Mouse (Mus musculus) splenic B cell, adult 2 months (primary cell): ENCODE results near the gene Dpf2.

Experiments used
- DNase-seq: peaks from one replicate; pipeline ENCODE4 v3.0.0-alpha.2; 2011; ENCODE audit warnings: low read depth, low spot score
- H3K27me3 ChIP-seq: 2 replicates; pipeline ENCODE4 v1.6.1; 2012; ENCODE audit warnings: mild to moderate bottlenecking, low read length, moderate library complexity, mixed read lengths; ENCODE audit not compliant: control insufficient read depth, poor library complexity, insufficient read depth, severe bottlenecking
- H3K36me3 ChIP-seq: 2 replicates; pipeline ENCODE4 v1.6.1; 2012; ENCODE audit warnings: mild to moderate bottlenecking, low read length, moderate library complexity, mixed read lengths; ENCODE audit not compliant: control insufficient read depth, poor library complexity, insufficient read depth, severe bottlenecking

Dpf2 gene

DNA sequence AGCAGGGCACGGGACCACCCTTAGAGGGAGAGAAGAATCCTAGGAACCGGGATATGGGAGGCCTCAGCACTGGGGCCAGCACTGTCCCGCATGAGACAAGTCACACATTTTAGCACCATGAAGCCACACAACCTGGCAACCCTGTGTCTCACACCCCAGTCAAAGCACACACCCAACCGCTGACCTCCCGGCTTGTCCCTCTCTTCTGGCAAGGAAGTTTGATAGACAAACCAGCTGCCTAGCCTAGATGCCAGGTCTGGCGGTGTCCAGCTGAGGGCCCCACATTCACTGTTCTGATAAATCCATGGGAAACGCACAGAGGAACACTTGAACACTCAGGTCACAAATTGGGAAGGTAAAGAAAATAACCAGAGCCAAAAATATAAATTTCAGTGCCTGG lies 29.8 kb upstream of the Dpf2 start:
- DNase-seq = no peak
- H3K36me3 ChIP-seq = peaks cover 7% of the 10 kb centered on the region
- H3K27me3 ChIP-seq = no peaks in the 10 kb centered on the region

DNA sequence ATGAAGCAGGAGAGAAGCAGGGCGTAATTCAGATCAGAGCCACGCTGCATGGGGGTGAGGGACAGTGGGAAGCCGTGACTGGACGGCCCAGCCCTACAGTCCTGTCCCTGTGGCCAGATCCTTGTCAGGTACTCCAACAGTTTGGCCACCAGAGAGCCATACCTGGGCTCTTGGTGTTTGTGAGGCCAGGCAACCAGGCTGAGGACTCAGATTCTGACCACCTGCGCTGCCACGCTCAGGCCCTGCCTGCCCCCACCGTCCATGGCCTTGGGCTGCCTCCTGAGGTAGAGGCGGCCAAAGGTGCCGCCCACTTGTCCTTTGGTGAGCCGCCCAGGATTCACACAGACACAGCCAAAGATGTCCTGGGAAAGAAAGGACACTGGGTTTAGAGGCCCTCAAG lies 27.8 kb upstream of the Dpf2 start:
- DNase-seq = no peak
- H3K36me3 ChIP-seq = peaks cover 7% of the 10 kb centered on the region; the same call in 1 of the 2 replicates

GRCm38 (mm10) chr19:5940173-5940572 lies 27.4 kb upstream of the Dpf2 start:
- H3K36me3 ChIP-seq = peaks cover 7% of the 10 kb centered on the region; the same call in 1 of the 2 replicates
- no peak for DNase-seq
- H3K27me3 ChIP-seq = no peaks in the 10 kb centered on the region

More for the DNA sequence above, 27.8 kb upstream of the Dpf2 start:
- H3K27me3 ChIP-seq = no peaks in the 10 kb centered on the region

GRCm38 (mm10) chr19:5939715-5940114 lies 26.9 kb upstream of the Dpf2 start:
- no peak for DNase-seq
- Histone ChIP-seq H3K36me3 (peaks cover 7% of the 10 kb centered on the region; the same call in 1 of the 2 replicates), H3K27me3 (no peaks in the 10 kb centered on the region)

DNA sequence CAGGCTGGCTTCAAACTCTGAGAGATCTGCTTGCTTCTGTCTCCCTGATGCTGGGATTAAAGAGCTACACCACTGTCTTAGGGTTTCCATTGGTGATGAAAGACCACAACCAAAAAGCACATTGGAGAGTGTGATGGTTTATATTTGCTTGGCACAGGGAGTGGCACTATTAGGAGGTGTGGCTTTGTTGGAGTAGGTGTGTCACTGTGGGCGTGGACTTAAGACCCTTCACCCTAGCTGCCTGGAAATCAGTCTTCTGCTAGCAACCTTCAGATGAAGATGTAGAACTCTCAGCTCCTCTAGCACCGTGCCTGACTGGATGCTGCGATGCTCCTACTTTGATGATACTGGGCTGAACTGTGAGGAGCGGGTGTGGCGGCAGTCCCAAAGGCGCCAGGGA lies 25.7 kb upstream of the Dpf2 start:
- H3K36me3 ChIP-seq = peaks cover 7% of the 10 kb centered on the region; the same call in 1 of the 2 replicates
- H3K27me3 ChIP-seq = no peaks in the 10 kb centered on the region
- DNase-seq = no peak

- Histone ChIP-seq H3K27me3 (no peaks in the 10 kb centered on the region), H3K36me3 (0 out of 2 replicates have a peak, but pooled peaks cover 4% of the 10 kb centered on the region)
- DNase-seq = no peak
These were observed 25.1 kb upstream of the Dpf2 start for GRCm38 (mm10) chr19:5937836-5938406.

GRCm38 (mm10) chr19:5937095-5937835 lies 24.5 kb upstream of the Dpf2 start:
- H3K36me3 ChIP-seq = 0 out of 2 replicates have a peak, but pooled peaks cover 4% of the 10 kb centered on the region
- no peaks in the 10 kb centered on the region for H3K27me3 ChIP-seq
- no peak for DNase-seq

GRCm38 (mm10) chr19:5935691-5936090 lies 22.9 kb upstream of the Dpf2 start:
- DNase-seq = no peak
- Histone ChIP-seq H3K36me3 (0 out of 2 replicates have a peak, but pooled peaks cover 2% of the 10 kb centered on the region), H3K27me3 (no peaks in the 10 kb centered on the region)

DNA sequence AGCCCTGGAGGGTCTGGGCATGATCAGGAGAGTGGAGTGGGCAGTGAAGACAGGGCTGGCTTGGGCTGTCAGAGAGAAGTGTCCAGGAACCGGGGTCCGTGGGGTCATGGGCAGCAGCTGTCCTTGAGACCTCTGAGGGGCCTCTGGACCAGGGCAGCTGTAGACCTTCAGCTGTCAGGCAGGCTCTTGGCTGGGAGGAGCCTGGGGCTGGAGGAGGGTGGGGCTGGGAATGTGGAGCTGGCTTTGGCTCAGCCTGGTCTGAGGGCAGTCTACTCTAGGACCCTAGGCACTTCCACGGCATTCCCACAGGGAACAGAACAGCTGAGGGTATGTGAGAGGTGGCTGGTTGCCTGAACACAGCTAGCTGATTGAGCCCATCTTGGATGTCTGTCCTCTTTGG lies 22.5 kb upstream of the Dpf2 start:
- DNase-seq = no peak

DNA sequence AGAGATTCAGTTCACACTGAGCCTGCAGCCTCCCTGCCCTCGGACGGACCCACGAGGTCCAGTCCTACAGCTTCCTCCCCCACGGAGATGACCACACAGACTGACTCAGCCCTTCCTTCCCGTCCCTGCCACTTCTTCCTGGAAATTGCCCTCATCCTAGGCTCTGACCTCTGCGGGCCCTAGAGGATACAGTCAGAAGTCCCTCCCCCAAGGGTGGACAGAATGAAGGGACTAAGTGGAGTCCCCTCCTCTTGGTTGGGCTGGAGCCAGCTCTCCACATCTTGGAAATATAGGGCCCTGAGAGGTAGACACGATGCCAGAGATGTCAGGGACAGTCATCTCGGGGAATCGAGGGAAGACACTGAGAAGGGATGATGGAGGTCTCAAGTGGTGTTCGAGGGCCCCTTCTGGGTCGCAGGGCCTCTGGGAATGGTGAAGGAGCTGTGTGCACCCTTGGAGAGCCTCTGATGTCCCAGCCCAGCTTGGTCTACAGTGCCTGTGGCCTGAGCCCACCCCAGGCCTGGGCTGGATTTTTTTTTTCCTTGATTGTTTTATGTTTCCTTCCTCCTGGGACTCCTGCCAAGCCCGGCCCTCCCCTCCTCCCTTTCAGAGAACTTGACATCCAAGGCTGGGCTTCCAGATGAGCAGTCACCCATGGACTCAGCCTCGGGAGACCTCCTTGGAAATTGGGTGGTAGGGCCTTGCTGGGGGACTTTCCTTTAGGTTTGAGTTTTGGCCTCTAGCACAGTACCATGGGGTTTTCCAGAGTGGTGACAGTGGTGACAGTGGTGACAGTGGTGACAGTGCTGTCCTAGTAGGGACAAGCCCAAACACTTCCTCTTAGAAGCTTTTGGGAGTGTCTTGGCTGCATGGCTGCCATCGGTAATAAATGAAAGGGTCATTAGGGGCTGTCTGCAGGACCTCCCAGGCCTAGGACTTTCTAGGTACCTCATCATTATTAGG lies 17.1 kb upstream of the Dpf2 start:
- H3K27me3 ChIP-seq = no peaks in the 10 kb centered on the region
- DNase-seq = no peak
- H3K36me3 ChIP-seq = no peaks in the 10 kb centered on the region

More for the DNA sequence above, 22.5 kb upstream of the Dpf2 start:
- Histone ChIP-seq H3K27me3 (no peaks in the 10 kb centered on the region), H3K36me3 (0 out of 2 replicates have a peak, but pooled peaks cover 2% of the 10 kb centered on the region)

DNA sequence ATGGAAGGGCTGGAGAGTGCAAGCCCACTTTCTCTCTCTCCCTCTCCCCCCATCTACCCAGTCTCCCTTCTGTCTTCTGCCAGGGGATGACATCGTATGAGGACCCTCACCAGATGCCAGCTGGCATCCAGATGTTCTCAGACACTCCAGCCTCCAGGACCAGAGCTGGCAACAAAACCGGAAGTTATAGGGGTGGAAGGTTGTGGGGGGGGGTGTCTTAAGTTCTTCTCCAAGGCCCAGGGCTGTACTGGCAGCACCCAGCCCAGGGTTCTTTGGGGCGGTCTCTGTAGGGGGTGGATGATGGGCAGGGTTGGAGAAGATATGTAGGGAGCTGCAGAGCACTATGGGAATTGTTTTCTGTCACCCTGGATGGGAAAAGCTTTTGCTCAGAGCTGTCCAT lies 15.7 kb upstream of the Dpf2 start:
- Histone ChIP-seq H3K27me3 (no peaks in the 10 kb centered on the region), H3K36me3 (no peaks in the 10 kb centered on the region)
- no peak for DNase-seq

DNA sequence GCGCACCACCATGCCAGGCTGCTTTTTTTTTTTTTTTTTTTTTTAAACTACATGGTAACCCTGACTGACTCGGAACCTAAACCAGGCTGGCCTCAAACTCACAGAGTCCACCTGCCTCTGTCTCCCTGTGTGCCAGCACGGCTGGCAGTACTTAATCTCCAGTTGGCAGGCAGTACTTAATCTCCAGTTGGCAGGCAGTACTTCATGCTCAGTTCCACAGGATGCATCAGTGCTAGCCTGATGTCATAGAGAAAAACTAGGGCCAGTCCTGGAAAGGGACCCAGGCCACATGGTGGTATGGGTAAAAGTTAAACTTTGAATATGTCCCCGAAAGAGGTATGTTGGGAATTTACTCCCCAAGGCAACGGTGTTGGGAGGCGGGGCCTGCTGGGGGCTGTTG lies 15.3 kb upstream of the Dpf2 start:
- DNase-seq = no peak
- Histone ChIP-seq H3K27me3 (no peaks in the 10 kb centered on the region), H3K36me3 (no peaks in the 10 kb centered on the region)

DNA sequence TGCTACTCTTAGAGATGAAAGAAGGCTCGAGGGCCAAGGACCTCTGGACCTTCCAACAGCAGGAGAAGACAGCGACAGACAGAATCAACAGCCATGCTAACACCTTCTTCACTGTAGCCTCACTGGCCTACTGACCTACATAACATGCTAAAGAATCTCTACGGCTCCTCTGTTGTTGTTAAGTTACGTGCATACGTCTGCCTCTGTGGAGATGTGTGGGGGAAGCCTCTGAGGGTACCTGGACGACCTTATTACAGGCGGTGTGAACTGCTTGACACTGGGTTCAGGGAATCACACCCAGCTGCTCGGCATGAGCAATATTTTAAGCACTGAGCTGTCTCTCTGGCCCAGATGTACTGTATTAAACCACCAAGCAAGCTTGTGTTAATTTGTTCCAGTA lies 14.7 kb upstream of the Dpf2 start:
- Histone ChIP-seq H3K36me3 (no peaks in the 10 kb centered on the region), H3K27me3 (no peaks in the 10 kb centered on the region)
- DNase-seq = no peak

DNA sequence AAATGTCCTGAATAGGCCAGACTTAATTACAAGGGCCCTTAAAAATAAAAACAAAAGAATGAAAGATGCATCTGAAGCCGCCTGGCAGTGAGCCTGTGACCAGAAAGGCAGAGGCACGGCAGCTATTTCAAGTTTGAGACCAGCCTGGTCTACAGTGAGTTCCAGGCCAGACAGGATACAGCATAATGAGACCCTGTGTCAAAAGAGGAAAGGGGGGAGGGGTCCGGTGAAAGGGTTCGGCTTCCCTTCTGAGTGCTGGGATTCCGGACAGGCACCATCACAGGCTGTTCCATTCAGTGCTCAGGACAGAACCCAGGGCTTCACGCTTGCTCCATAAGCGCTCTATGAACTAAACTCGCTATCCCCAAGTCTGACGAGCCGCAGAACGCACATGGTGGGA lies 14.2 kb upstream of the Dpf2 start:
- Histone ChIP-seq H3K36me3 (no peaks in the 10 kb centered on the region), H3K27me3 (no peaks in the 10 kb centered on the region)
- DNase-seq = no peak
